Mouse (Mus musculus): Measurements from ENCODE around the gene Gm21964. TPM values are rescaled to one million over a fixed set of nuclear protein-coding genes. Genes with fewer than 3 reads are reported as not detected.

The Gm21964 gene
- polyA plus RNA-seq (2017; shearing (Covaris generic)), result not detected

- no peak for ATAC-seq
Measured at GRCm38 (mm10) chr8:110100907-110101306, at the start of gene Gm21964. TSS of gene Gm21964 (plus strand) at chr8:110101207.

- no peak for ATAC-seq
Measured at GRCm38 (mm10) chr8:110051208-110051607, 49.8 kb upstream of the Gm21964 start.

- no peak for ATAC-seq
Measured at GRCm38 (mm10) chr8:110058207-110058606, 42.8 kb upstream of the Gm21964 start.

- no peak for ATAC-seq
Measured at GRCm38 (mm10) chr8:110064161-110064560, 36.8 kb upstream of the Gm21964 start.

DNA sequence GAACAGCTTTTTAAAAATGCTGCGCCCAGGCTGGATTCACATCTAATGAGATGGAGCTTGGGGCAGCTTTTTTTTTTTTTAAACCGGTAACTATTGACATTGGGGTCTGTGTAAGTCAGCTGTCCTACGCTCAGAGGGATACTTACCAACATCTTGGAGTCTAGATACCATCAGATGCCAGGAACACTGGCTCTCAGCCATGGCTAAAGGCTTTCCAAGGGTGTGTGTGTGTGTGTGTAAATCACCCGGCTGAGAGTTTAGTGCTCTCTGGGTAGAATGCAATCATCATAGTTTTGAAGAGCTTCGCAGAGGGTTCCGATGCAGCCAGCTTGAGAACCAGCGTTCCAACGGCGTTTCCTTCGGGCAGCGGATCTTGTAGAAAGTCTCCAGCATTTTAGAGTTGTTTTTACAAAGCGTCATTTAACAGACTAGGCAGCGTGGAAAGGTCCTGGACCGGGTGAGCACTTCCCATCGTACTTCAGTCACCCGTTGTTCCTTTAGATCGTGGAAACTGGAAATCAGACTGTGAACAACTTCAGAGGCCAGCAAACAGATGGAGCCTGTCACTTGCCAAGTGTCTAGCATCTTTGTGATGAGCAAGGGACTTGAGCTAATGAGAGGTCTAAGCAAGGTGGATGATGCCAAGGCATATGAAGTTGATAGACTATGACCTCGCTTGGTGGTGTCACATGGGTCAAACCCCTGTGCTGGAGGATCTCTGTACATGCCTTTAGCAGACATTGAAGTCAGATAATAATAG lies 36.2 kb upstream of the Gm21964 start:
- ATAC-seq, result no peak

DNA sequence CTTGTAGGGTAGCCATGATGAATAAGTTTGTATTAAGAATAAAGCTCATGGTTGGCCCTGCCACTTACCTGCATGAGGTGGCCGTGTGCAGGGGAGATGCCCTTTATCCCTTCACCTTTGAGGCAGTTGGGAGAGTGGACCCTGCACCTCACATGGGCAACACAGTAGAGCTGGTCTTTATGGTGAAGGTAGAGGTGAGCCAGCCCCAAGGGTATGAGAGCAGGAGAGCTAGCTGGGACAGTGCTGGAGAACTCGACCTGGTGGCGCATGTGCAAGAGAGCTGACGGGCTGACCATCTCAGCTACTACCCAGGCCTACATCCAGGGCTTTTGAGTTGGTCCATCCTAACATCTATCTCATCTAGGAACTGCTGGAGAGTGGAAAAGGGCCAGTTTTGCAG lies 35.3 kb upstream of the Gm21964 start:
- no peak for ATAC-seq

GRCm38 (mm10) chr8:110069706-110070105 lies 31.3 kb upstream of the Gm21964 start:
- ATAC-seq, result no peak

- no peak for ATAC-seq
Measured at GRCm38 (mm10) chr8:110071600-110071999, 29.4 kb upstream of the Gm21964 start.

DNA sequence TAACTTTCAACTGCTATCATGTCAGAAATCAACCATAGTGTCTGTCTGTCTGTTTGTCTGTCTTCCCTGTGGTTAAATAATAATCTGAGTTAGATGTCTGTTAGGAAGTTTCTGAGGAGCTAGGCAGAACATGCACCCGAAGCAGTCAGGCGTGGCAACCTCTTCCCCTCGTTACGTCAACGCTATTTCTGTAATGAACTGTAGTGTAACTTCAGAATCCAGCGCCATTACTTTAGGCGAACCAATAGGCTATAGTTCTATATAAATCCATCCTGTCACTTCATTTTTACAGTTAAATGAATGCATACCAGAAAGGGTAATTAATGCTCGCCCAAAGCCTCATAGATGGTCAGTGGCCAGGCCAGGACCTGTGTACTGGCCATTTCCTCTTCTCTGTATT lies 26.5 kb upstream of the Gm21964 start:
- ATAC-seq, result no peak

GRCm38 (mm10) chr8:110079282-110080221 lies 21.5 kb upstream of the Gm21964 start, which contains the start of gene Zfp612:
TSS of gene Zfp612 (plus strand) at chr8:110079746.
- ATAC-seq, result peak; percentile 73

GRCm38 (mm10) chr8:110082416-110083105 lies 18.4 kb upstream of the Gm21964 start:
- no peak for ATAC-seq

GRCm38 (mm10) chr8:110091869-110092268 lies 9.1 kb upstream of the Gm21964 start:
- no peak for ATAC-seq

GRCm38 (mm10) chr8:110101676-110102075 lies 669 bp downstream of the Gm21964 start:
- no peak for ATAC-seq

DNA sequence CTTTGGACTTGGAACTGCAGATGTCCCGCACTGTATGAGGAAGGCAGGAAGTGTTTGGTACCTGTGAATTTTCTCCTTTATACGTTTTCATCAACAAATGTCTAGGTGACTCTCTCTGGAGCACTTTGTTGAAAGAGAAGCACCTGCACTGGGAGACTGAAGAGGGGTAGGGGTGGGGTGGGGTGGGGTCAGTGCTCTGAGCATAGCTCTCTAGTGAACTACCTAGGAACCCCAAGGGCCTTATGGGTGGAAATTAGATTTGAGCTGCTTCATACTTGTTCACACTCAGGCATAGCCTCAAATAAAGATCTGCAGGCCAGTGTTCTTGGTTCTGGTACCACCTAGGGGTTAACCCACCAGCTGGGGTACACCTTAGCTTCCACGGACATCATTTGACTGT lies 1.6 kb downstream of the Gm21964 start, which contains the start of gene Gm17720:
Gene Gm17720 (minus strand): TSS at position 101 of the 400 bp plus-strand sequence.
- no peak for ATAC-seq

DNA sequence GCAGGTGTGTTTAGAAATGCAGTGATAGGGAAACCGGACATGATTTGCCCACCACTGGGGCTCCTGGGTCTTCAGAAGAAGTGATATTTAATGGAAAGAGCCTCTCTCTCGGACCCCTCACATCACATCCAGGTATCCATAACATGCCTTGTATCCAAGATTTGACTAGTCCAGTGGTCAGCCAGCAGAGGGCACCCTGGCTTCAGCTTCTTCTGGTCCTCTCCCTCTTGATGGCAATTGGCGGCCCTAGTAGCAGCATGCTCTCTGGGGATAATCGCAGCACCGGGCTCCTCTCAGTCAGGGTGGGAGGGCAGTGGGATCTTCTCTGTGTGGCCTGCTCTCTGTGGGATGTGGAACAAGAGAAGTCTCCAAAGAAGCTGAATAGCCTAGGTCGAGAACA lies 18.7 kb downstream of the Gm21964 start:
- no peak for ATAC-seq

DNA sequence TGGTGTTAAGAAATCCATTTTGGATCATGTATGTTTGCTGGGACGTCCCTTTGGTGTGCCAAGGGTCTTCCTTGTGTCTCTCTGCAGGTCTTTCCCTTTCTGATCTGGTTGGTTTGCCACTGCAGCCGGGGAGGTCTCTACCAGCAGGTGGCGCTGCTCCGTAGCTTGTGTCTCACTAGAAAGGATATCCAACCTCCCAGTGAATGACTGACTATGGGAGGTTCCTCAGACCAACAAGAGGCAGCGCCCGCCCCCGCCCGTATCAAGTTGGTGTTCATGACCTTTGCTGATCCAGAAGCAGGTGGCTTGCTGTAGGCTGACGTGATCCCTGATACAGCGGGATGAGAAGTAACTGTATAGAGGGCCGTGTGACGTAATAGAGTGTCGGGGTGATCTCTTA lies 29.5 kb downstream of the Gm21964 start:
- no peak for ATAC-seq

DNA sequence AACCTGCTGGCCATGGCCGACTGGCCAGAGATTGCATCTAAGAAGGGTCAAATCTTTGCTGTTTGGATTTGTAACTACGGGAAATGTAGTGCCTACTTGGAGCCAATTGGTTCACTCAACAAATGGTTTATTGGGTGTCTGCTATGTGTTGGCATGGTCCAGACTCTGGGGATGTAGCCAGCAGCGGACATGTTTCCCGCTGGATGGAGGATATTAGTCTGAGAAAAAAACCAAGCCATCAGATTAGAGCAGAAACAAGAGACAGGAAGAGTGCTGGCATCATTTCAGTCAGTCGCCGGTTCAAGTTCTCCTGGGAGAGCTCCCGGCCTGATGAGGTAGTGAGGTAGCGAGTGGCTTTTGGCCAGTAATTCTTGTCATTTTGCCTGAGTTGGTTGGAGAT lies 33.2 kb downstream of the Gm21964 start:
- ATAC-seq, result no peak

GRCm38 (mm10) chr8:110135515-110135914 lies 34.5 kb downstream of the Gm21964 start:
- no peak for ATAC-seq

GRCm38 (mm10) chr8:110140156-110140555 lies 39.1 kb downstream of the Gm21964 start:
- no peak for ATAC-seq

- ATAC-seq, result no peak
Measured at GRCm38 (mm10) chr8:110140770-110141169, 39.8 kb downstream of the Gm21964 start.

GRCm38 (mm10) chr8:110145538-110145937 lies 44.5 kb downstream of the Gm21964 start:
- no peak for ATAC-seq

DNA sequence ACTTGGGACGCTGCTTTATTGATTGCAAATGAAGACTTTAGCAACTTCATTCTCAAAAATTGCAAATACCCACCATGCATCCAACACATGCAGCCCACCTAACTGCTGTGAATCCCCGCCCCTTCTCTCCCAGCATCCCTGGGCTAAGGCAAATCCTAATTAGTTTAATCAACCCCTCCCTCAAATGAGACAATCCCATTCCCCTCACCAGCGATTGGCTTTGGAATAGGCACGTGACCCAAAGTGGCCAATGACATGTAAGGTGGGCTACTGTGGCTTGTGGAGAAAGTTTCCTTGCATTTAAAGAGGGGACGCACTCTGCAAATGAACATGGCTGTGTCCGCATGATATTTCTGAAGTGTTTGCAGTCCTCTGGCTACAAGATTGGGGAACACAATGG lies 51.9 kb downstream of the Gm21964 start:
- no peak for ATAC-seq

All from inflammation-experienced regulatory T-cells, adult 6 months (primary cell).